Mouse (Mus musculus) gastrocnemius, postnatal 14 days (tissue): ENCODE measurements around the gene Pycr2. TPM values are rescaled to one million over a fixed set of nuclear protein-coding genes. Genes with fewer than 3 reads are reported as not detected.

Experiments
- total RNA-seq, 2 experiments: library from RNA; stranded (reverse); gene quantifications; 2 replicates each; pipeline ENCODE4 v1.2.3; 2021

Gene Pycr2
- total RNA-seq, 2 experiments from 2014 or later = 18.3 to 18.4 TPM

Other genes with a start within 250 kb of the Pycr2 start
- not detected for gene Mixl1, start 207.3 kb upstream of the Pycr2 start, total RNA-seq
- gene Acbd3, start 178.2 kb upstream of the Pycr2 start, total RNA-seq = 10 to 100 TPM; 15.4 to 16.9 TPM
- 100 to 1,000 TPM; 448 to 473 TPM for gene H3f3a, start 90.3 kb upstream of the Pycr2 start, total RNA-seq
- 1 to 10 TPM; 8.4 to 8.5 TPM for gene Sde2, start 53.2 kb upstream of the Pycr2 start, total RNA-seq
- not detected for gene Lefty2, start 11.2 kb upstream of the Pycr2 start, total RNA-seq
- under 1 TPM; 0.44 to 0.53 TPM for gene Lefty1, start 30.7 kb downstream of the Pycr2 start, total RNA-seq
- gene Tmem63a, start 38.1 kb downstream of the Pycr2 start, total RNA-seq = 10 to 100 TPM; 11.9 to 12.5 TPM
- 10 to 100 TPM; 13.5 to 16.4 TPM for gene Ephx1, start 116.6 kb downstream of the Pycr2 start, total RNA-seq
- not detected for gene 9130409I23Rik, start 146.9 kb downstream of the Pycr2 start, total RNA-seq
- gene Nvl, start 239.9 kb downstream of the Pycr2 start, total RNA-seq = 1 to 10 TPM; 8.3 to 8.7 TPM
- gene Cnih4, start 240.4 kb downstream of the Pycr2 start, total RNA-seq = 10 to 100 TPM; 25.9 to 28.6 TPM